Mouse (Mus musculus): ENCODE data around the gene Gdpd5. TPM values are rescaled to one million over a fixed set of nuclear protein-coding genes. Genes with fewer than 3 reads are reported as not detected.

Gdpd5 gene
- polyA plus RNA-seq, 1 experiment: 3.7 TPM

GRCm38 (mm10) chr7:99351802-99352517, 29.3 kb upstream of the Gdpd5 start:
- Histone ChIP-seq H3K4me1 (peaks cover 13% of the 10 kb centered on the region), H3K9me3 (no peaks in the 10 kb centered on the region), H3K36me3 (replicated peaks; ENCODE audit: low read length) (no peaks in the 10 kb centered on the region), H3K4me3 (replicated peaks) (no peak overlapping the region), H3K27me3 (replicated peaks) (peaks cover 84% of the 10 kb centered on the region)
- TF ChIP-seq GATA1 (IDR thresholded peaks at IDR 0.05; ENCODE audit: borderline replicate concordance, low read length) (no peak), FLI1 (IDR thresholded peaks at IDR 0.05; ENCODE audit: low read length) (no peak)

- Histone ChIP-seq H3K36me3 (replicated peaks; ENCODE audit: low read length) (no peaks in the 10 kb centered on the region), H3K4me3 (replicated peaks) (no peak within 1 kb of the TSS), H3K27me3 (replicated peaks) (peaks cover 85% of the 10 kb centered on the region), H3K9me3 (no peaks in the 10 kb centered on the region), H3K4me1 (peaks cover 13% of the 10 kb centered on the region)
- TF ChIP-seq GATA1 (IDR thresholded peaks at IDR 0.05; ENCODE audit: borderline replicate concordance, low read length) (no peak), FLI1 (IDR thresholded peaks at IDR 0.05; ENCODE audit: low read length) (no peak)
These were observed 28.5 kb upstream of the Gdpd5 start, which contains the start of gene Serpinh1 for GRCm38 (mm10) chr7:99352526-99353400. Gene Serpinh1, minus strand, starts transcription at chr7:99353239.

- no peak for TF ChIP-seq FLI1 (IDR thresholded peaks at IDR 0.05; ENCODE audit: low read length)
- TF ChIP-seq GATA1 (IDR thresholded peaks at IDR 0.05; ENCODE audit: borderline replicate concordance, low read length): no peak
- Histone ChIP-seq H3K4me3 (replicated peaks) (no peak overlapping the region), H3K9me3 (no peaks in the 10 kb centered on the region), H3K4me1 (peaks cover 20% of the 10 kb centered on the region), H3K36me3 (replicated peaks; ENCODE audit: low read length) (no peaks in the 10 kb centered on the region), H3K27me3 (replicated peaks) (peaks cover 85% of the 10 kb centered on the region)
These were observed 25.5 kb upstream of the Gdpd5 start for GRCm38 (mm10) chr7:99355731-99356131.

- Histone ChIP-seq H3K27me3 (replicated peaks) (peaks cover 84% of the 10 kb centered on the region), H3K4me3 (replicated peaks) (no peak overlapping the region), H3K36me3 (replicated peaks; ENCODE audit: low read length) (no peaks in the 10 kb centered on the region), H3K4me1 (peaks cover 20% of the 10 kb centered on the region), H3K9me3 (no peaks in the 10 kb centered on the region)
- TF ChIP-seq FLI1 (IDR thresholded peaks at IDR 0.05; ENCODE audit: low read length): no peak
- no peak for TF ChIP-seq GATA1 (IDR thresholded peaks at IDR 0.05; ENCODE audit: borderline replicate concordance, low read length)
These were observed 24.8 kb upstream of the Gdpd5 start for GRCm38 (mm10) chr7:99356244-99356930.

GRCm38 (mm10) chr7:99357201-99357600, 24.0 kb upstream of the Gdpd5 start:
- Histone ChIP-seq H3K9me3 (no peaks in the 10 kb centered on the region), H3K4me1 (peaks cover 16% of the 10 kb centered on the region), H3K4me3 (replicated peaks) (no peak overlapping the region), H3K36me3 (replicated peaks; ENCODE audit: low read length) (no peaks in the 10 kb centered on the region), H3K27me3 (replicated peaks) (peaks cover 80% of the 10 kb centered on the region)
- TF ChIP-seq GATA1 (IDR thresholded peaks at IDR 0.05; ENCODE audit: borderline replicate concordance, low read length) (no peak), FLI1 (IDR thresholded peaks at IDR 0.05; ENCODE audit: low read length) (no peak)

GRCm38 (mm10) chr7:99358371-99358770, 22.8 kb upstream of the Gdpd5 start:
- Histone ChIP-seq H3K4me3 (replicated peaks) (no peak overlapping the region), H3K27me3 (replicated peaks) (peaks cover 78% of the 10 kb centered on the region), H3K9me3 (no peaks in the 10 kb centered on the region), H3K4me1 (peaks cover 10% of the 10 kb centered on the region), H3K36me3 (replicated peaks; ENCODE audit: low read length) (no peaks in the 10 kb centered on the region)
- TF ChIP-seq GATA1 (IDR thresholded peaks at IDR 0.05; ENCODE audit: borderline replicate concordance, low read length) (no peak), FLI1 (IDR thresholded peaks at IDR 0.05; ENCODE audit: low read length) (no peak)

GRCm38 (mm10) chr7:99360021-99360802, 21.0 kb upstream of the Gdpd5 start:
- H3K4me3 ChIP-seq (replicated peaks): no peak overlapping the region
- H3K4me1 ChIP-seq: peaks cover 10% of the 10 kb centered on the region
- peaks cover 78% of the 10 kb centered on the region for H3K27me3 ChIP-seq (replicated peaks)
- no peaks in the 10 kb centered on the region for H3K36me3 ChIP-seq (replicated peaks; ENCODE audit: low read length)
- TF ChIP-seq FLI1 (IDR thresholded peaks at IDR 0.05; ENCODE audit: low read length) (no peak), GATA1 (IDR thresholded peaks at IDR 0.05; ENCODE audit: borderline replicate concordance, low read length) (no peak)
- no peaks in the 10 kb centered on the region for H3K9me3 ChIP-seq

GRCm38 (mm10) chr7:99360803-99361414, 20.3 kb upstream of the Gdpd5 start:
- H3K4me3 ChIP-seq (replicated peaks): no peak overlapping the region
- H3K36me3 ChIP-seq (replicated peaks; ENCODE audit: low read length): no peaks in the 10 kb centered on the region
- H3K4me1 ChIP-seq: peaks cover 10% of the 10 kb centered on the region
- TF ChIP-seq GATA1 (IDR thresholded peaks at IDR 0.05; ENCODE audit: borderline replicate concordance, low read length): no peak
- no peak for TF ChIP-seq FLI1 (IDR thresholded peaks at IDR 0.05; ENCODE audit: low read length)
- no peaks in the 10 kb centered on the region for H3K9me3 ChIP-seq
- peaks cover 75% of the 10 kb centered on the region for H3K27me3 ChIP-seq (replicated peaks)
